Mouse (Mus musculus) spleen, adult 2 months (tissue): ENCODE results near the gene Scaf11.
A peak's percentile ranks its signal among the peaks of the same experiment; 100 is the strongest.

Experiments
- CTCF ChIP-seq: fragments of 200-500 bp; IDR thresholded peaks from 2 replicates; pipeline ENCODE4 v1.5.1; 2011; ENCODE audit warnings: mild to moderate bottlenecking, inconsistent platforms; ENCODE audit not compliant: insufficient read depth, insufficient read length, insufficient replicate concordance; ENCODE audit errors: extremely low read depth
- POLR2A ChIP-seq: fragments of 200-500 bp; IDR thresholded peaks from 2 replicates; pipeline ENCODE4 v1.6.1; 2011; ENCODE audit warnings: low read depth, low read length, inconsistent platforms

DNA sequence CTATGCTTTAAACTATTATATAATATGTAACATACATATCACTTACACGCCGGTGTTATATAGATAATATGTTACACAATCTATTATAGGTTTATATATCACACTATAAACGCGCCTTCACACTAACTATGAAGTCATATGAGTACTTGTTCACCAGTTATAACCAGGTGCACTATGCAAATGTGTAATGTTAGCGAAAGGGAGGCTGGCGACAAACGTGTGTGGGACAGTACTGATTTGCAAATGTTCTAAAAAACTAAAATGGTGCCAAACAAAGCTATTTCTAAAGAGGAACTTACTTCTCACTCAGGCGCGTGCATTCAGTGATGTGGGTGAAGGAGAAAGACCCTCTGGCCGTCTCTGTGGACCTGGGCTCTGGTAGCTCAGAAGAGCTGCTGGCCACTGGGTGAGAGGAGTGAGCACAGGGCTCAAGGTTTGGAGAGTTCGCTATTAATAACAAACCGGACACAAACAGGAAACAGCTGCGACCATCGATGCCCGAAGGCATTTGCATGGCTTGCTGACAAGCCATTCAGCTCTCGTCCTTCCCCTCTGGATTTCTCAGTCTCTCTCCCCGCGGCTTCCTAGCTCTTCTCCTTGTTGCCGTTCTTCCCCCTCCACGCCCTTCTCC is 13.8 kb upstream of the Scaf11 start:
- no peak for TF ChIP-seq CTCF
- peak; percentile 36 for TF ChIP-seq POLR2A
